ENCODE assay signal across 22 mouse cellular contexts in genomic region chr3:38537770-38538169, GRCm38 (mm10).
"Had no signal": no experiment of that assay in that cellular context is flagged by ENCODE, and none has a peak within 500 bp of the region (broad histone marks: within the 10 kb centered on the region; RNA-seq: fewer than 3 reads in every experiment).

No protein-coding gene starts in this region.

- H3K9me3 ChIP-seq: liver, embryonic 15.5 days; lung, embryonic 15.5 days; midbrain, embryonic 10.5 days; midbrain, embryonic 12.5 days; neural tube, embryonic 13.5 days; neural tube, embryonic 15.5 days had no signal

- H3K36me3 ChIP-seq: liver, embryonic 15.5 days; lung, embryonic 15.5 days; midbrain, embryonic 10.5 days; midbrain, embryonic 12.5 days; neural tube, embryonic 13.5 days; neural tube, embryonic 15.5 days had no signal

- H3K27me3 ChIP-seq: liver, embryonic 15.5 days; lung, embryonic 15.5 days; midbrain, embryonic 12.5 days; neural tube, embryonic 13.5 days; neural tube, embryonic 15.5 days had no signal

- H3K27ac ChIP-seq: liver, embryonic 15.5 days; lung, embryonic 15.5 days; macrophage; midbrain, embryonic 10.5 days; midbrain, embryonic 12.5 days; neural tube, embryonic 13.5 days; neural tube, embryonic 15.5 days had no signal

- DNase-seq: liver, postnatal 0 days; lung, adult 2 months; lung, postnatal 14 days; lung, postnatal 36 days; midbrain, embryonic 14.5 days; right cerebral cortex, adult 18-20 months; right cerebral cortex, postnatal 25 days; right cerebral cortex, postnatal 4 days; spleen, adult 18-20 months; thymus, adult 2 months; thymus, postnatal 25 days; thymus, postnatal 4 days had no signal

- H3K9ac ChIP-seq: liver, embryonic 15.5 days; liver, postnatal 0 days; lung, embryonic 15.5 days; midbrain, embryonic 12.5 days; neural tube, embryonic 13.5 days; neural tube, embryonic 15.5 days had no signal

- H3K4me2 ChIP-seq: liver, embryonic 15.5 days; lung, embryonic 15.5 days; midbrain, embryonic 12.5 days; neural tube, embryonic 13.5 days; neural tube, embryonic 15.5 days had no signal

- H3K4me1 ChIP-seq: liver, embryonic 15.5 days; midbrain, embryonic 10.5 days; midbrain, embryonic 12.5 days; neural tube, embryonic 13.5 days; neural tube, embryonic 15.5 days had no signal

- H3K4me3 ChIP-seq: liver, embryonic 15.5 days; lung, embryonic 15.5 days; midbrain, embryonic 10.5 days; midbrain, embryonic 12.5 days; myocyte; neural tube, embryonic 13.5 days; neural tube, embryonic 15.5 days had no signal

- ATAC-seq: liver, postnatal 0 days; lung, postnatal 0 days; midbrain, embryonic 16.5 days had no signal
